Mouse (Mus musculus) kidney, adult 9 months (tissue): ENCODE data around the gene Ahcy.
"Not testable (repeated sequence)": the region's sequence is repeated elsewhere in the genome, so short reads cannot be mapped to it uniquely, and the experiment has no call there.

Source experiments
- DNase-seq: peaks from one replicate; pipeline ENCODE4 v3.0.0; 2022

Ahcy gene

DNA sequence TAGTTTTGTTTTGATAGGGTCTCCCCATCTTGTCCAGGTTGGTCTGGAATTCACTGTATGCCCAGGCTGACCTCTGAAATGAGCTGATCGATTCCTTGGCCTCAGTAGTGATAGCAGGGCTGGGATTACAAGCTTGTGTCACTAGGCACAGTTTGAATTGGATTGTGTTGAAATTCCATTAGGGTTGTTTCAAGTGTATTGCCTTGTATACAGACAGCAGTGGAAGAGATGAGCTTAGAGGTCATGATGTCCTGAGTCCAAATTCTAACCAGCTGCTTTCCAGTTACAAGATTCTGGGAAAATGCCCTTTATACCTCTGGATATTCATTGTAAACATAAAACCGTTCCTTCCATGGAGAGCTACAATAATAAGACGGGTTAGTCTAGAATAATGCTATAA is 950 bp downstream of the Ahcy start:
- no peak for DNase-seq

- no peak for DNase-seq
Measured at GRCm38 (mm10) chr2:155072353-155073145, 1.7 kb downstream of the Ahcy start.

GRCm38 (mm10) chr2:155071027-155071426 is 3.3 kb downstream of the Ahcy start:
- DNase-seq: no peak

GRCm38 (mm10) chr2:155057361-155057760 is 16.9 kb downstream of the Ahcy start:
- no peak for DNase-seq

DNA sequence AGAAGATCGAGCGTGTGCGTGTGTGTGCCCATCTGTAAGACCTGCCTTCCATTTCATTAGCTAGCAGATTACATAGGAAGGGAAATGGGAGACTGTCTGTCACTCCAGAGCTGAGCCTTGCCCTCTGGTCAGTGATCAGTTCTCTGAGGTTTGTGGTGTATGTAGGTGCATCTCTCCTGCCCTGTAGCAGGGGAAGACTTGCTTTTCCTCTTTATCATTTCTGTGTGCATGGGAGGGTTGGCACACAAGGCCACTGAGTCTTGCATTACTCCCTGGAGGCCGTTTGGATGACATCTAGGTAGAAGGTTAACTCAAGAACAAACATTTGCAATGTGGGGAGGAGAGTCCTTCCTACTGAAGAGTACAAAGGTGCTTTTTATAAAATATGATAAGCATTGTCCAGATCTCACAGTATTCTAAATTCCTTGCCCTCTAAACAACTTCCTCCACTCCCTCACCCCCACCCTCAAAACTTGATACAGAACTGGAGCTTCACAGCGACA is 18.2 kb downstream of the Ahcy start:
- no peak for DNase-seq

GRCm38 (mm10) chr2:155054672-155055071 is 19.6 kb downstream of the Ahcy start:
- DNase-seq: no peak

DNA sequence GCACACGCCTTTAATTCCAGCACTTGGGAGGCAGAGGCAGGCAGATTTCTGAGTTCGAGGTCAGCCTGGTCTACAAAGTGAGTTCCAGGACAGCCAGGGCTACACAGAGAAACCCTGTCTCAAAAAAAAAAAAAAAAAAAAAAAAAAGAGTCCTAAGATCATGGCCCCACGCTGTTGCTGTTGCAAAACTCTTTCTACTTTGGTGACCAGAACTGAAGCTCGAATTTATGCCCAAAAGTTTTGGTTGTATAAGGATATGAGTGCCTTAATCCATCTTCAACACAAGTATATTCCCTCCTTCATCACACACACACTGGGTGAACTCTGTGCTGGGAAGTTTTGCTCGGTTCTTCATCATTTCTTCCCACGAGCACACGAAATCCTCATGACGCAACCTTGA is 20.8 kb downstream of the Ahcy start:
- DNase-seq: not testable (repeated sequence)

- no peak for DNase-seq
Measured at GRCm38 (mm10) chr2:155052681-155053080, 21.6 kb downstream of the Ahcy start.

GRCm38 (mm10) chr2:155051622-155052351 is 22.5 kb downstream of the Ahcy start:
- no peak for DNase-seq

DNA sequence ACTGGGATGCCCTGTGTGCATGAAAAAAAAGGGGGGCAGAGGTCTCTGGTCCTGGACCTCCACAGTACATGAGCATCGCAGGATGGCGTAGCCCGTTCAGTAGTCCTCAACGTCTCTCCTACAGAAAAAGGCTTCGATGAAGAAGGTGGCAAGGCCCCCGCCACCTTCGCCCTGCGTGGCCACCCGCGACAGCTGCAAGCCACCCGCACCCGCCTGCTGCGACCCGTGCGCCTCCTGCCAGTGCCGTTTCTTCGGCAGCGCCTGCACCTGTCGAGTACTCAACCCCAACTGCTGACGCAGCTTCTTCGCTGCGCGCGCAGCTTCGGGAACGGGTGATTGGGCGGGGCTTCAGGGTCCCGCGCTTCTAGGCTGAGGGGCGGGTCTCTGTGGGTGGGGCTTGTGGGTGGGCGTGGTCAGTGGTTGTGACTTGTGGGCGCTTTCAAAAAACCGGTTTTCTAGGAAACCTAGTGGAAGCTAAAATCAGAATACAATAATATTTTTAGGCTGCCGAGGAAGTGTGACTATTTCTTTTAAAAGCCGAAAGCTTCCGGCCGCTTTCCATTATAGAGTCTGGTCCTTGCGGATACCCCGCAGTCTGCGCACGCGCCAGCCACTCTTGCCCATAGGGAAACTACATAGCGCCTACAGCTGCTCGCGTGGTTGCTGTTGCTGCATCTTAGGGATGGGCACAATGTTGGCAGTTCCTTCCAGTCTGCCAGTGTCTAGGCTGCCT is 23.6 kb downstream of the Ahcy start:
- peak; percentile 93 for DNase-seq

- DNase-seq: peak; percentile 36
Measured at GRCm38 (mm10) chr2:155050108-155050503, 24.2 kb downstream of the Ahcy start.

DNA sequence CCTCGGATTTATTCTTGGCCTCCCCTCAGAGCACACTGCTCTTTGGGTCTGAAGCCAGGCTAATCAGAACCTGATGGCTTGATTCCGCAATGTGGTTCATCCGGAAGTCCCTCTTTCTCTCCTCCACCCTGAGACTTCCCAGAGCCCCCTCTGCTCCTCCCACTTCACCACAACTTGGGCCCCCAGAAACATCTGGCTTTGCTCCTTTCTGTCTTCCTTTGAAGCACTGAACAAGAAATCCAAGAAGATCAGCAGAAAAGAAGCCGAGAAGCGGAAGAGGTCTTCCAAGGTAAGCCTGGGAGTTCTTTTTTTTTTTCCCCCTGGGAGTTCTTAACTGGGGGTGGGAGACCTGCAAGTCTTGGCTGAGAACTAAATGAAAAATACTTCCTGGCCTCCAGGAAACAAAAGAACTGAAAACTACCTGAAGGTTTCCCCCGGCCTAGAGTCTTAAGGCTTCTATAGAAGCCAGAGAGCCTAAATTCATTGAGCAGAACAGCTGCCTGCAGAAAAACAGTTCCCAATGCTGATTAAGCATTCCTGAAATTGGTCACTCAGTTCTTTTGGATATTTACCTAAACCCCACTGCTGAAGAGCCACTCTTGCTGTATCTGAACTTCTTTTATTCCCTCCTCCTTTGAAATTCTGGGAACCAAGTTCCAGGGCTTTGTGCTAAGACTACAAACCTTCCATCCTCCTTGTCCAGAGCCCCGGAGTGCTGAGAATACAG is 26.7 kb downstream of the Ahcy start:
- no peak for DNase-seq

- DNase-seq: no peak
Measured at GRCm38 (mm10) chr2:155046803-155047202, 27.5 kb downstream of the Ahcy start.

DNA sequence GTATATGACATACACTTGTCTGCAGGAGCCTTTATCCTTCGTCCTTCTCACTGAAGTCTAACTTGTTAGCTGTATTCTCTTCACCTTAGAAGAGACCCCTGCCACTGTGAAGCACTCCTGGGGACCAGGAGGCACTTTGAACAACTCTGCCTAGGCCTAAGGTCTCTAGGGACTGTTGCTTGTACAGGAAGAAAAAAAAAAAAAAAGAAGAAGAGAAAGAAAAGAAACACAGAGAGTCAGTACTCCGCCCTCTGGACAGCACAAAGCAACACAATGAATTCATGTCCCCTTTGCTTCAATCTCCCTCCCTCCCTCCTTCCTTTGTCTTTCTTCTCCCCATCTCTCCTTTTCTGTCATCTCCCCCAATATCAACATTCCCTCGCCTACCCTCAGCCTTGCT is 29.2 kb downstream of the Ahcy start:
- no peak for DNase-seq

- DNase-seq: no peak
Measured at GRCm38 (mm10) chr2:155044542-155044941, 29.8 kb downstream of the Ahcy start.

DNA sequence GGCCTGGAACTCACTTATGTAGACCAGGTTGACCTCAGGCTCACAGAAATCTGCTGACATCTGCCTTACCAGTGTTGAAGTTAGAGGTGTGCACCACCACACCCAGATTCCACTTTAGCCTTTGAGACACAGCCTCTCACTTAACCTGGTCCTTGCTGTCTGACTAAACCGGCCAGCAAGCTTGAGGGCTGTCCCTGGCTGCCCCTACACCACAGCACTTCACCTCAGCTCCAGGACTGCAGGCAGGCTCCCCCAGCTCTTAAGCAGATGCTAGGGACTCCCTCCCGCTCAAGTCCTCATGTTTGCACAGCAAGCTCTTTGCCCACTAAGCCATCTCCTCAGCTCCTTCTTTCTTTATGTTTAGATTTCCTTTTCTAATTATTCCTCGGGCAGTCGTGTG is 34.3 kb downstream of the Ahcy start:
- no peak for DNase-seq

- DNase-seq: no peak
Measured at GRCm38 (mm10) chr2:155032938-155033710, 41.2 kb downstream of the Ahcy start.

GRCm38 (mm10) chr2:155030831-155031230 is 43.5 kb downstream of the Ahcy start:
- no peak for DNase-seq

- not testable (repeated sequence) for DNase-seq
Measured at GRCm38 (mm10) chr2:155020247-155020826, 54.0 kb downstream of the Ahcy start.

DNA sequence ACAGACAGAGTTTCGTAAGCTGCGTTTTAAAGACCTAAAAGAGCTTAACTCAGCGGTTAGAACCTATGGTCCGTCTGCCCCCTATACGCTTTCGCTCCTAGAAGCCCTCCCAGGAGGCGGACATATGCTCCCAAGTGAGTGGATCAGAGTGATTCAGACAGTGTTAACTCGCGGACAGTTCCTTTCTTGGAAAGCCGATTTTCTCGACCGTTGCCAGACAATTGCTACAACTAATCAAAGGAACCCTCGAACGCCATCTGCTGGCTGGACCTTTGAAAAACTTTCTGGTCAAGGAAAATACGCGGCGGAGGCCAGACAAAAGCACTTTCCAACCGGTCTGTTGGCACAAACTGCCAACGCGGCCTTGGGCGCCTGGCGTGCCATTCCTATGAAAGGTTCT is 54.6 kb downstream of the Ahcy start:
- peak; percentile 94 for DNase-seq
